Mouse (Mus musculus) brain, embryonic 14.5 days (tissue): ENCODE results near the gene Vmn1r232.

Source experiments
- CTCF ChIP-seq: fragments of 200-500 bp; IDR thresholded peaks from 2 replicates; pipeline ENCODE4 v1.5.1; 2012; ENCODE audit warnings: inconsistent platforms, mild to moderate bottlenecking, moderate library complexity, borderline replicate concordance; ENCODE audit not compliant: insufficient read depth, insufficient read length; ENCODE audit errors: extremely low read depth
- POLR2A ChIP-seq: fragments of 200-500 bp; IDR thresholded peaks from 2 replicates; pipeline ENCODE4 v1.6.1; 2012; ENCODE audit warnings: mild to moderate bottlenecking, inconsistent platforms, borderline replicate concordance; ENCODE audit not compliant: poor library complexity, insufficient read depth, insufficient read length, severe bottlenecking; ENCODE audit errors: extremely low read depth

DNA sequence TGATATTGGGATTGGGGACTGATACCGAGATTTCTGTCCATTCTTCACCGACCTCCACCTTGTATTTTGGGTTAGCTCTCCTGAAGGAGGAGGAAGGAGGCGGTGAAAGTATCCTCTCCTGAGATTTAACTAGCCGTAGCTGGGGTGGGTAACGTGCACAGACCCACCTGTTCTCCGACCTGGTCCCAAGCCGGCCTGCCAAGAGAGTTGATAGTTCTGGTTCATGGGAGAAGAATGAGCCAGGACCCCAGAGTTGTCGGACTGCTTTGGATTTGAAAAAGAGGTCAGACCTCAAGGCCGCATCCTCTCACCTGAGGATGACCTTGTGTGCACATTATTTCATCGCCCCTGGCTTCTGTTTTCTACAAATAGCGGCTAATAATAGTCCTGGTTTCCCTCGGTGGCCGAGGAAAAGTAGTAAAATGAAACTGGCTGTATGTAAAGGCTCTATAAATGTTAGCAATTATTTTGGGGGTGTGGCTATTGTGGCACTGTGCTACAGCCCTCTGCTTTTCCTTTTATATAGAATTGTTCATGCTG, 26.6 kb upstream of the Vmn1r232 start:
- TF ChIP-seq POLR2A (no peak), CTCF (no peak)
